9 mouse cellular contexts compared by ENCODE assay signal in genomic region chr7:139615767-139616766, GRCm38 (mm10). TPM values are rescaled to one million over a fixed set of nuclear protein-coding genes. Genes with fewer than 3 reads are reported as not detected.
DNase-seq lines count a peak whose midpoint lies in the region; ATAC-seq and TF ChIP-seq lines count a peak whose summit lies in the region.
"Had no signal": no experiment of that assay in that cellular context is flagged by ENCODE, and none has a peak within 500 bp of the region (broad histone marks: within the 10 kb centered on the region; RNA-seq: fewer than 3 reads in every experiment).

No protein-coding gene starts in this region.

- H3K4me3 ChIP-seq in MEL (ENCODE audit: control insufficient read depth in 1 of 2, insufficient read depth in 1 of 2, low read depth in 2 of 2, low read length in 2 of 2), result no peak overlapping the region
- H3K4me3 ChIP-seq in bone marrow macrophage, adult 2 months (ENCODE audit: insufficient read depth, low read length), result no peak overlapping the region
- H3K4me3 ChIP-seq in embryonic fibroblast, embryonic 13.5 days (ENCODE audit: insufficient read depth, low read length), result no peak overlapping the region
- no peak overlapping the region for H3K4me3 ChIP-seq in hindbrain, embryonic 11.5 days (ENCODE audit: low read depth, low read length)
- H3K4me3 ChIP-seq: lung, embryonic 15.5 days had no signal

- peak; percentile 68 to 73 (median 72) for TF ChIP-seq CTCF in MEL (IDR thresholded peaks at IDR 0.05 in 2 of 3, conservative IDR thresholded peaks at IDR 0.05 in 1 of 3; ENCODE audit: control insufficient read depth in 1 of 3, insufficient read depth in 1 of 3, low read depth in 2 of 3, low read length in 3 of 3, poor library complexity in 1 of 3, severe bottlenecking in 1 of 3)
- TF ChIP-seq CTCF in bone marrow macrophage, adult 2 months (IDR thresholded peaks at IDR 0.05; ENCODE audit: low read depth, low read length), result peak; percentile 77
- TF ChIP-seq CTCF in embryonic fibroblast, embryonic 13.5 days (IDR thresholded peaks at IDR 0.05; ENCODE audit: borderline replicate concordance, insufficient read depth, low read length), result peak; percentile 71

- no peaks in the 10 kb centered on the region for H3K79me2 ChIP-seq in MEL (ENCODE audit: control insufficient read depth, insufficient read depth, low read length, poor library complexity)

- peak; percentile 56; the same call in 1 of the 2 replicates for ATAC-seq in hindbrain, embryonic 11.5 days (ENCODE audit: low FRiP score)
- no peak for ATAC-seq in inflammation-experienced regulatory T-cells, adult 6 months

- DNase-seq in MEL (ENCODE audit: low read depth, low spot score), result peak; percentile 32
- peak; percentile 87 for DNase-seq in hindbrain, embryonic 11.5 days (ENCODE audit: low spot score)
- DNase-seq in layer of hippocampus, adult 9-11 months, result peak; percentile 54
- peak; percentile 57 for DNase-seq in lung, postnatal 14 days
- peak; percentile 62 for DNase-seq in retina, postnatal 7 days (ENCODE audit: low read depth, low spot score)

- H3K4me1 ChIP-seq in MEL (ENCODE audit: control insufficient read depth in 1 of 2, insufficient read depth in 2 of 2, low read length in 2 of 2), result no peaks in the 10 kb centered on the region
- H3K4me1 ChIP-seq in bone marrow macrophage, adult 2 months (ENCODE audit: control insufficient read depth, insufficient read depth, low read length), result no peaks in the 10 kb centered on the region
- H3K4me1 ChIP-seq in embryonic fibroblast, embryonic 13.5 days (ENCODE audit: control insufficient read depth, insufficient read depth, low read length), result no peaks in the 10 kb centered on the region
- H3K4me1 ChIP-seq in hindbrain, embryonic 11.5 days (replicated peaks; ENCODE audit: control insufficient read depth, insufficient read depth, low read length), result no peaks in the 10 kb centered on the region
- H3K4me1 ChIP-seq: lung, embryonic 15.5 days had no signal

- H3K27me3 ChIP-seq in MEL (ENCODE audit: control insufficient read depth in 1 of 2, insufficient read depth in 2 of 2, low read length in 2 of 2), result peaks cover 0 to 2% of the 10 kb centered on the region in 2 experiments; a peak in 1 of 4 replicates
- 0 out of 2 replicates have a peak, but pooled peaks cover 3% of the 10 kb centered on the region for H3K27me3 ChIP-seq in hindbrain, embryonic 11.5 days (ENCODE audit: control insufficient read depth, insufficient read depth, low read length)
- H3K27me3 ChIP-seq: lung, embryonic 15.5 days had no signal

- WGBS in hindbrain, embryonic 11.5 days, result 54% methylated on average over 12 of the region's 12 CpGs

- no peaks in the 10 kb centered on the region for H3K9me3 ChIP-seq in MEL (replicated peaks; ENCODE audit: insufficient read depth, low read length)
- no peaks in the 10 kb centered on the region for H3K9me3 ChIP-seq in hindbrain, embryonic 11.5 days (ENCODE audit: control insufficient read depth, low read length)
- H3K9me3 ChIP-seq: lung, embryonic 15.5 days had no signal

- TF ChIP-seq POLR2A in MEL (IDR thresholded peaks at IDR 0.05; ENCODE audit: control insufficient read depth in 1 of 2, insufficient read depth in 1 of 2, low read depth in 1 of 2, low read length in 2 of 2, poor library complexity in 1 of 2), result no peak
- no peak for TF ChIP-seq POLR2A in bone marrow macrophage, adult 2 months (IDR thresholded peaks at IDR 0.05; ENCODE audit: borderline replicate concordance, low read depth, low read length)
- TF ChIP-seq POLR2A in embryonic fibroblast, embryonic 13.5 days (IDR thresholded peaks at IDR 0.05; ENCODE audit: low read depth, low read length), result no peak

- TF ChIP-seq RAD21 in MEL (IDR thresholded peaks at IDR 0.05; ENCODE audit: low read depth, low read length), result peak; percentile 55

- H3K9ac ChIP-seq in MEL (ENCODE audit: control insufficient read depth, low read depth, low read length, poor library complexity, severe bottlenecking), result no peak overlapping the region
- no peak overlapping the region for H3K9ac ChIP-seq in hindbrain, embryonic 11.5 days (ENCODE audit: low read depth, low read length)
- H3K9ac ChIP-seq: lung, embryonic 15.5 days had no signal

- H3K4me2 ChIP-seq in hindbrain, embryonic 11.5 days (replicated peaks; ENCODE audit: low read depth, low read length), result no peak overlapping the region
- H3K4me2 ChIP-seq: lung, embryonic 15.5 days had no signal

- no peak for TF ChIP-seq EP300 in MEL (IDR thresholded peaks at IDR 0.05; ENCODE audit: low read depth in 1 of 2, low read length in 2 of 2)

- H3K36me3 ChIP-seq in MEL (ENCODE audit: control insufficient read depth in 1 of 2, insufficient read depth in 2 of 2, low read length in 2 of 2), result no peaks in the 10 kb centered on the region
- H3K36me3 ChIP-seq in hindbrain, embryonic 11.5 days (ENCODE audit: control insufficient read depth, insufficient read depth, low read length), result no peaks in the 10 kb centered on the region
- H3K36me3 ChIP-seq: lung, embryonic 15.5 days had no signal

- no peak overlapping the region for H3K27ac ChIP-seq in MEL (ENCODE audit: control insufficient read depth, low read depth, low read length)
- no peak overlapping the region for H3K27ac ChIP-seq in bone marrow macrophage, adult 2 months (ENCODE audit: insufficient read depth, low read depth, low read length)
- H3K27ac ChIP-seq in embryonic fibroblast, embryonic 13.5 days (ENCODE audit: insufficient read depth, low read length), result no peak overlapping the region
- H3K27ac ChIP-seq in hindbrain, embryonic 11.5 days (ENCODE audit: low read depth, low read length), result no peak overlapping the region
- H3K27ac ChIP-seq: lung, embryonic 15.5 days had no signal

TF ChIP-seq in MEL, 35 proteins besides CTCF, POLR2A, EP300 and RAD21:
- TF ChIP-seq ZC3H11A (IDR thresholded peaks at IDR 0.05; ENCODE audit: low read depth, low read length), result peak; percentile 21; the same call in 1 of the 2 replicates
- peak; percentile 51 for TF ChIP-seq SMC3 (IDR thresholded peaks at IDR 0.05; ENCODE audit: low read depth, low read length)
- no peak for TF ChIP-seq USF2 (IDR thresholded peaks at IDR 0.05; ENCODE audit: borderline replicate concordance in 1 of 2, insufficient read depth in 1 of 2, low read depth in 1 of 2, low read length in 2 of 2)

RNA-seq across cellular contexts. Expression of gene Nkx6-2, which starts 33.5 kb away (rescaled TPM):
- 0.12 TPM in 1 of 2 replicates, not detected in the other for total RNA-seq in MEL (2012; rRNA removed)
- polyA plus RNA-seq in MEL (2012; ENCODE audit: insufficient read depth in 1 of 2, insufficient read length in 2 of 2, low read depth in 1 of 2, low replicate concordance in 2 of 2, missing spikeins in 1 of 2), result not detected
- not detected in 2 replicates for polyA plus RNA-seq in bone marrow macrophage, adult 2 months (2012; ENCODE audit: insufficient read depth, insufficient read length, missing spikeins)
- polyA plus RNA-seq in embryonic fibroblast, embryonic 13.5 days (2011; ENCODE audit: insufficient read length, low read depth, missing spikeins), result not detected in 2 replicates
- polyA plus RNA-seq in hindbrain, embryonic 11.5 days (2014; fragmentation: Nextera tagmentation; extraction: Ambion mirVana), result 21.1 and 21.5 TPM in 2 replicates
- polyA plus RNA-seq in inflammation-experienced regulatory T-cells, adult 6 months (2017; shearing (Covaris generic)), result not detected

Comparison
In these comparisons a context has a peak if more than half of its experiments do, and no peak if none do; other contexts are left out.
1. DNase-seq: peak in every context shown above with its lines; median percentile 87 in hindbrain, embryonic 11.5 days; 62 in retina, postnatal 7 days; 57 in lung, postnatal 14 days; 54 in layer of hippocampus, adult 9-11 months; 32 in MEL.
2. RNA of gene Nkx6-2, which starts 33.5 kb away (polyA plus RNA-seq): 21.1 to 21.5 TPM in hindbrain, embryonic 11.5 days; not detected in MEL, not detected in bone marrow macrophage, adult 2 months, not detected in embryonic fibroblast, embryonic 13.5 days and not detected in inflammation-experienced regulatory T-cells, adult 6 months; every median in the first group is over 10 times any median in the second.
3. Peak in every context shown above with its lines, with median percentiles within 50 percentile points of each other: CTCF ChIP-seq.